Mouse (Mus musculus) lung, postnatal 36 days (tissue): ENCODE measurements at regions not wholly inside any gene's neighbourhood (a gene's known extent, or its start where the extent isn't known, plus 50 kb on each side); places are given as distances from the start of the nearest gene placed in this dataset.

Experiments
- DNase-seq: peaks from one replicate; pipeline ENCODE4 v3.0.0; 2022; ENCODE audit warnings: mixed read lengths

- DNase-seq = no peak
Observed at GRCm38 (mm10) chr14:103458340-103458739, 54.8 kb upstream of the Scel start.

GRCm38 (mm10) chr14:103456106-103456505, 57.0 kb upstream of the Scel start:
- no peak for DNase-seq

- DNase-seq = peak; percentile 39
Observed at GRCm38 (mm10) chr14:103450756-103451155, 62.4 kb upstream of the Scel start.

DNA sequence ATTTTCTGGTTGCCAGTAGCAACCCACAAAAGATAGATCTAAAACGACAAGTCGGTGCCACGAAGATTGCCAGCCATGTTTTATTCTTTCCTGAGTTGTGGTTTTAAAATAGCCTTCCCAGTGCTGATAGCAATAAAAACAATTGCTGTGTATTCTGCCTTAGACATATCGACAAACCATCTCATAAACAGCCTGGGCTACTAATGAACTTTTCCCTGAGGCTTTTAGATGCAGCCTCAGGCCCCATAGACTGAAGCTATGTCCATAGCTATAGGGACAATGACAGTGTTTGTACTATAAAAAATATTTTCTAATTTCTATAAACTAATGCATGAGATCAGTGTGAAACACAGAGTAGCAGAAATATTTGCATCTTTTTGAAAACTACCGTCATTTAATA, 63.7 kb upstream of the Scel start:
- DNase-seq = no peak

- DNase-seq = no peak
Observed at GRCm38 (mm10) chr14:103449033-103449432, 64.1 kb upstream of the Scel start.

- no peak for DNase-seq
Observed at GRCm38 (mm10) chr14:103446671-103447070, 66.5 kb upstream of the Scel start.

DNA sequence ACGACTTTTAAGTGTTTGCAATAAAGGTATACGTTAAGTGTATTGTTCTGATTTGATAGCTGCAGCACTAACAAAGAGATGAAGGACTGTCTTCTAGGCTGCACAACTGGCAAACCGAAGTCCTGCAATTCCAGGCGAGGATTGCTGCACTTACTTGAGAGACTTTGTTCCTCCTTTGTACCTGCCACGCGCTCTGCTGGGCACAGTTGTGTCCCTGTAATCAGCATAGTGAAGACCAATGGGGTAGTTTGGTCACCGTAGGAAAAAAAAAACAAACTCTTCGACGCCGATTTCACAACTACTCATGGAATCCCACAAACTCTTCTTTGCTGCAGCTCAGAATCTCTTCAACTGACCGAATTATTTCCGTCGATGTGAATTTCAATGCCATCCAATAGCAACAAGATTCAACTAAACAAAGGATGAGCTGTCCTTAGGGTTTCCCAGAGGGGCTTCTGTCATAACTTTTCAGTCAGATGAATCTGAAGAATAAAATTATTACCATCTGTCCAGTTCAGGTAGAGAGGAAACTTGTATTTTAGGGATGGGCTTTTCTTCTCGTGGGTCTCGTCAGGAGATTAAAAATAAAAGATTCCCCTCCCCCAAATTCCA, 71.6 kb upstream of the Scel start:
- DNase-seq = no peak

- no peak for DNase-seq
Observed at GRCm38 (mm10) chr14:103440243-103440642, 72.9 kb upstream of the Scel start.

DNA sequence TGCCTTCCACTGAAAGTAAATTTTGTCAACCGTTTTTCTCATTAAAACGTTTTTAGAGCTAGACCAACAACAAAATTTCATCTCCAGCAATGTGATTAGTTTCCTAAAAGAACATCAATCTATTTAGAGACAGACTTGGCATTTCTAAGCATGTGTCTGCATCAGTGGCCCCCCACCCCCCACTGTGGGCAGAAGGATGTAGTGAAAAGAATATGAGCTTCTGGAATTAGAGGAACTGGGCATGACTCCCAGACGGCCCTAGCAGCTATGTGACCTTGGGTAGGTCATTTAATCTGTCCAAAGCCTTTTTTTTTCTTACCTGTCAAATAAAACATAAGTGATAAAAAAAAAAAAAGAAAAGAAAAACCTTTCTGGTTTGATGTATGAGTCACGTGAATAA, 78.9 kb upstream of the Scel start:
- DNase-seq = no peak

DNA sequence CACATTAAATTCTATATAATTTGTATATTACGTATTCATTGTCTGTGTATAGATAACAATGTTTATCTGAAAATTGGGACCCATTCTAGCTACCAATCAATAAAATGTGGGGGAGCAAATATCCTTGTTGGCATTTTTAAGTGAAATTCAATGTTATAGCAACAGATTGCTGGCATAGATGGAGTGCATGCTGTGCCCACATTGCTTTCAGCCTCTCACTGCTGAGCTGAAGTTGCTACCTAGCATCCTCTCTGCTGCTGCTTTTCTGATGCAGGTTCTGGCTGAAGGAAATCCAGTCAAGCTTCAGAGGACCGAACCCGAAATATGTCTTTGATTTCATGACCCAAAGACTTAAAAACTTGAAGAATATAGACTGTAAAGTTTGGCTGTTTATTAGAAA, 80.0 kb upstream of the Scel start:
- DNase-seq = no peak

GRCm38 (mm10) chr14:103427873-103428272, 81.3 kb upstream of the Mycbp2 start:
- DNase-seq = no peak

- peak; percentile 2 for DNase-seq
Observed at GRCm38 (mm10) chr14:103421305-103421822, 74.8 kb upstream of the Mycbp2 start.

- DNase-seq = no peak
Observed at GRCm38 (mm10) chr14:103417110-103418061, 70.8 kb upstream of the Mycbp2 start.

GRCm38 (mm10) chr14:103404611-103405010, 58.0 kb upstream of the Mycbp2 start:
- no peak for DNase-seq

- DNase-seq = no peak
Observed at GRCm38 (mm10) chr14:103403054-103403453, 56.4 kb upstream of the Mycbp2 start.

DNA sequence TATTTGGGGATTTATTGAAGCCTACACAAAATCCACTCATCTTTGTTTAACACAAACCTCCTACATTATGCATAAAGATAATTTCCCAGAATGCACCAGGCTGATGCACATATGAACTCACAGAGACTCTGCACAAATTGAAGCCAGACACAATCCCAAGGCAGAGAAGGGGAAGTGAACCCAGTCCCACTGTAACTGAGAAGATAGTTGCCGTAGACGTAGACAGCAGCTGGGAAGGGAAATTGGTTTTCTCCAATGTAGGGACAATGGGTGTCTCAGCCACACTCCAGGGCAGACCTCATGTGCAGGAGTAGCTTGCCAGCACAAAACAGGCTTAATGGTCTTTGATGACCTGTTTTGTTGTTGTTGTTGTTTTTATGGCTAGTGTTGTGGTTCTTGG, 55.4 kb upstream of the Mycbp2 start:
- no peak for DNase-seq

GRCm38 (mm10) chr14:103401280-103401679, 54.7 kb upstream of the Mycbp2 start:
- DNase-seq = no peak

- DNase-seq = no peak
Observed at GRCm38 (mm10) chr14:103398401-103398800, 51.8 kb upstream of the Mycbp2 start.
